Comparison of ENCODE assay signal across 22 mouse cellular contexts in genomic region chr3:116150056-116150632, GRCm38 (mm10). TPM values are rescaled to one million over a fixed set of nuclear protein-coding genes. Genes with fewer than 3 reads are reported as not detected.
DNase-seq lines count a peak whose midpoint lies in the region; ATAC-seq and TF ChIP-seq lines count a peak whose summit lies in the region.
"Had no signal": no experiment of that assay in that cellular context is flagged by ENCODE, and none has a peak within 500 bp of the region (broad histone marks: within the 10 kb centered on the region; RNA-seq: fewer than 3 reads in every experiment).

No protein-coding gene starts in this region.

- TF ChIP-seq CTCF in kidney, postnatal 0 days (IDR thresholded peaks at IDR 0.05; ENCODE audit: low read depth): no peak

- H3K27me3 ChIP-seq in hindbrain, embryonic 13.5 days: no peaks in the 10 kb centered on the region
- no peaks in the 10 kb centered on the region for H3K27me3 ChIP-seq in hindbrain, embryonic 14.5 days (ENCODE audit: control insufficient read depth, insufficient read depth, low read length)
- no peaks in the 10 kb centered on the region for H3K27me3 ChIP-seq in kidney, postnatal 0 days (ENCODE audit: insufficient read depth, low read length)
- no peaks in the 10 kb centered on the region for H3K27me3 ChIP-seq in midbrain, embryonic 11.5 days (ENCODE audit: control insufficient read depth, insufficient read depth, low read length)
- H3K27me3 ChIP-seq in midbrain, embryonic 16.5 days (ENCODE audit: control insufficient read depth, insufficient read depth, low read depth, low read length): no peaks in the 10 kb centered on the region
- H3K27me3 ChIP-seq in stomach, embryonic 16.5 days (ENCODE audit: control insufficient read depth, insufficient read depth, low read length): no peaks in the 10 kb centered on the region
- H3K27me3 ChIP-seq: forebrain, embryonic 15.5 days; liver, embryonic 13.5 days; midbrain, embryonic 13.5 days; neural tube, embryonic 12.5 days had no signal

- H3K4me3 ChIP-seq in hindbrain, embryonic 13.5 days: no peak overlapping the region
- H3K4me3 ChIP-seq in hindbrain, embryonic 14.5 days (replicated peaks; ENCODE audit: low read length): no peak overlapping the region
- H3K4me3 ChIP-seq in kidney, postnatal 0 days (replicated peaks; ENCODE audit: low read depth, low read length): no peak overlapping the region
- H3K4me3 ChIP-seq in midbrain, embryonic 11.5 days (ENCODE audit: low read depth, low read length): no peak overlapping the region
- H3K4me3 ChIP-seq in midbrain, embryonic 16.5 days (ENCODE audit: low read depth, low read length): no peak overlapping the region
- H3K4me3 ChIP-seq in stomach, embryonic 16.5 days (replicated peaks; ENCODE audit: low read length): no peak overlapping the region
- H3K4me3 ChIP-seq: embryonic facial prominence, embryonic 10.5 days; forebrain, embryonic 15.5 days; liver, embryonic 13.5 days; midbrain, embryonic 13.5 days; neural tube, embryonic 12.5 days had no signal

- no peak overlapping the region for H3K27ac ChIP-seq in hindbrain, embryonic 13.5 days
- no peak overlapping the region for H3K27ac ChIP-seq in hindbrain, embryonic 14.5 days
- no peak overlapping the region for H3K27ac ChIP-seq in kidney, postnatal 0 days
- no peak overlapping the region for H3K27ac ChIP-seq in midbrain, embryonic 11.5 days (ENCODE audit: low read depth, low read length)
- H3K27ac ChIP-seq in midbrain, embryonic 16.5 days (ENCODE audit: low read length): no peak overlapping the region
- H3K27ac ChIP-seq in stomach, embryonic 16.5 days (ENCODE audit: low read length): no peak overlapping the region
- H3K27ac ChIP-seq: embryonic facial prominence, embryonic 10.5 days; forebrain, embryonic 15.5 days; liver, embryonic 13.5 days; midbrain, embryonic 13.5 days; neural tube, embryonic 12.5 days had no signal

- H3K4me1 ChIP-seq in hindbrain, embryonic 13.5 days (replicated peaks): peaks cover 6% of the 10 kb centered on the region; the same call in 1 of the 2 replicates
- no peaks in the 10 kb centered on the region for H3K4me1 ChIP-seq in hindbrain, embryonic 14.5 days (replicated peaks; ENCODE audit: control insufficient read depth, insufficient read depth, low read length)
- no peaks in the 10 kb centered on the region; the same call in 1 of the 2 replicates for H3K4me1 ChIP-seq in kidney, postnatal 0 days (replicated peaks; ENCODE audit: insufficient read depth, low read length)
- peaks cover 6% of the 10 kb centered on the region for H3K4me1 ChIP-seq in midbrain, embryonic 11.5 days (ENCODE audit: control insufficient read depth, insufficient read depth, low read length)
- H3K4me1 ChIP-seq in midbrain, embryonic 16.5 days (ENCODE audit: control insufficient read depth, insufficient read depth, low read length): no peaks in the 10 kb centered on the region
- H3K4me1 ChIP-seq in stomach, embryonic 16.5 days (ENCODE audit: control insufficient read depth, insufficient read depth, low read length): no peaks in the 10 kb centered on the region
- H3K4me1 ChIP-seq: liver, embryonic 13.5 days; neural tube, embryonic 12.5 days had no signal

- H3K4me2 ChIP-seq in hindbrain, embryonic 13.5 days: no peak overlapping the region
- H3K4me2 ChIP-seq in hindbrain, embryonic 14.5 days (replicated peaks): no peak overlapping the region
- 0 out of 2 replicates have a peak overlapping the region, but pooled peaks have one; percentile 6 for H3K4me2 ChIP-seq in kidney, postnatal 0 days (ENCODE audit: low read length)
- H3K4me2 ChIP-seq in midbrain, embryonic 11.5 days: no peak overlapping the region
- H3K4me2 ChIP-seq in midbrain, embryonic 16.5 days (ENCODE audit: low read length): no peak overlapping the region
- peak overlapping the region; percentile 8; the same call in 1 of the 2 replicates for H3K4me2 ChIP-seq in stomach, embryonic 16.5 days (ENCODE audit: low read depth, low read length)
- H3K4me2 ChIP-seq: forebrain, embryonic 15.5 days; heart, embryonic 11.5 days; liver, embryonic 13.5 days; midbrain, embryonic 13.5 days; neural tube, embryonic 12.5 days had no signal

- H3K36me3 ChIP-seq in hindbrain, embryonic 13.5 days: no peaks in the 10 kb centered on the region
- no peaks in the 10 kb centered on the region for H3K36me3 ChIP-seq in hindbrain, embryonic 14.5 days (replicated peaks; ENCODE audit: control insufficient read depth, insufficient read depth)
- no peaks in the 10 kb centered on the region for H3K36me3 ChIP-seq in kidney, postnatal 0 days (ENCODE audit: insufficient read depth, low read length)
- no peaks in the 10 kb centered on the region for H3K36me3 ChIP-seq in midbrain, embryonic 11.5 days (ENCODE audit: control insufficient read depth, insufficient read depth, low read length)
- H3K36me3 ChIP-seq in midbrain, embryonic 16.5 days (ENCODE audit: control insufficient read depth, insufficient read depth, low read length): no peaks in the 10 kb centered on the region
- H3K36me3 ChIP-seq in stomach, embryonic 16.5 days (ENCODE audit: control insufficient read depth, insufficient read depth, low read length): no peaks in the 10 kb centered on the region
- H3K36me3 ChIP-seq: embryonic facial prominence, embryonic 10.5 days; forebrain, embryonic 15.5 days; liver, embryonic 13.5 days; midbrain, embryonic 13.5 days; neural tube, embryonic 12.5 days had no signal

- peak; percentile 24; the same call in 1 of the 2 replicates for ATAC-seq in hindbrain, embryonic 13.5 days (ENCODE audit: low FRiP score)
- ATAC-seq in hindbrain, embryonic 14.5 days (ENCODE audit: low FRiP score): no peak
- ATAC-seq in kidney, postnatal 0 days (replicated peaks; ENCODE audit: low FRiP score, low read depth): 0 out of 2 replicates have a peak, but pooled peaks have one; percentile 29
- ATAC-seq in midbrain, embryonic 11.5 days (ENCODE audit: low FRiP score): no peak
- ATAC-seq in midbrain, embryonic 16.5 days: no peak
- 0 out of 2 replicates have a peak, but pooled peaks have one; percentile 47 for ATAC-seq in stomach, embryonic 16.5 days (ENCODE audit: insufficient read depth, low FRiP score)
- ATAC-seq: forebrain, embryonic 15.5 days; midbrain, embryonic 13.5 days had no signal

- no peak for DNase-seq in hindbrain, embryonic 14.5 days (ENCODE audit: low spot score)
- DNase-seq in kidney, postnatal 0 days (ENCODE audit: low spot score): peak; percentile 55
- no peak for DNase-seq in kidney, adult 9 months
- DNase-seq in midbrain, embryonic 11.5 days (ENCODE audit: low spot score, missing footprints): peak; percentile 14
- DNase-seq: adrenal gland, adult 2 months; cerebellum, adult 11 months; cerebellum, adult 9-11 months; heart, postnatal 10 days; kidney, adult 8-10 months; layer of hippocampus, postnatal 36 days; liver, embryonic 13.5 days; lung, adult 2 months; right cerebral cortex, postnatal 14 days; thymus, postnatal 14 days had no signal

- H3K9me3 ChIP-seq in hindbrain, embryonic 13.5 days: no peaks in the 10 kb centered on the region
- H3K9me3 ChIP-seq in hindbrain, embryonic 14.5 days (ENCODE audit: control insufficient read depth, low read length): no peaks in the 10 kb centered on the region
- H3K9me3 ChIP-seq in kidney, postnatal 0 days (replicated peaks; ENCODE audit: low read length): no peaks in the 10 kb centered on the region
- H3K9me3 ChIP-seq in midbrain, embryonic 11.5 days (ENCODE audit: control insufficient read depth, low read length): no peaks in the 10 kb centered on the region
- no peaks in the 10 kb centered on the region for H3K9me3 ChIP-seq in midbrain, embryonic 16.5 days (replicated peaks; ENCODE audit: control insufficient read depth, low read length, poor library complexity, severe bottlenecking)
- no peaks in the 10 kb centered on the region for H3K9me3 ChIP-seq in stomach, embryonic 16.5 days (replicated peaks; ENCODE audit: control insufficient read depth, low read length)
- H3K9me3 ChIP-seq: embryonic facial prominence, embryonic 10.5 days; forebrain, embryonic 15.5 days; liver, embryonic 13.5 days; midbrain, embryonic 13.5 days; neural tube, embryonic 12.5 days had no signal

- H3K9ac ChIP-seq in hindbrain, embryonic 13.5 days: no peak overlapping the region
- no peak overlapping the region for H3K9ac ChIP-seq in hindbrain, embryonic 14.5 days
- no peak overlapping the region for H3K9ac ChIP-seq in kidney, postnatal 0 days (ENCODE audit: low read depth, low read length)
- no peak overlapping the region for H3K9ac ChIP-seq in midbrain, embryonic 11.5 days (ENCODE audit: low read length)
- H3K9ac ChIP-seq in midbrain, embryonic 16.5 days (ENCODE audit: low read depth, low read length): no peak overlapping the region
- H3K9ac ChIP-seq in stomach, embryonic 16.5 days (ENCODE audit: low read length): no peak overlapping the region
- H3K9ac ChIP-seq: forebrain, embryonic 15.5 days; liver, embryonic 13.5 days; midbrain, embryonic 13.5 days; neural tube, embryonic 12.5 days had no signal

- 86% methylated on average over 13 of the region's 13 CpGs for whole genome bisulfite sequencing in hindbrain, embryonic 13.5 days
- WGBS in hindbrain, embryonic 14.5 days: 82% methylated on average over 13 of the region's 13 CpGs
- WGBS in kidney, postnatal 0 days: 59% methylated on average over 13 of the region's 13 CpGs
- 83% methylated on average over 13 of the region's 13 CpGs for WGBS in midbrain, embryonic 11.5 days
- WGBS in midbrain, embryonic 16.5 days: 79% methylated on average over 13 of the region's 13 CpGs
- WGBS in stomach, embryonic 16.5 days: 55% methylated on average over 13 of the region's 13 CpGs

RNA-seq across cellular contexts. Expression of gene Vcam1, which starts 20.7 kb away (rescaled TPM):
- 45.4 and 49.2 TPM in 2 replicates for polyA plus RNA-seq in hindbrain, embryonic 13.5 days (2015; fragmentation: Nextera tagmentation; extraction: Ambion mirVana)
- polyA plus RNA-seq in hindbrain, embryonic 14.5 days (2014; fragmentation: Nextera tagmentation; extraction: Ambion mirVana): 36.9 and 41.5 TPM in 2 replicates
- polyA plus RNA-seq in kidney, postnatal 0 days (2015; fragmentation: Nextera tagmentation; extraction: Ambion mirVana): 22.3 and 24.9 TPM in 2 replicates
- 54.2 and 62.9 TPM in 2 replicates for polyA plus RNA-seq in midbrain, embryonic 11.5 days (2014; fragmentation: Nextera tagmentation; extraction: Ambion mirVana)
- polyA plus RNA-seq in midbrain, embryonic 16.5 days (2015; fragmentation: Nextera tagmentation; extraction: Ambion mirVana): 30.8 and 39.8 TPM in 2 replicates
- 63.3 and 65.7 TPM in 2 replicates for polyA plus RNA-seq in stomach, embryonic 16.5 days (2015; fragmentation: Nextera tagmentation; extraction: Ambion mirVana)

Comparison
In these comparisons a context has a peak if more than half of its experiments do, and no peak if none do; other contexts are left out.
1. ATAC-seq: peak in hindbrain, embryonic 13.5 days (single experiment), kidney, postnatal 0 days (single experiment) and stomach, embryonic 16.5 days (single experiment); none in hindbrain, embryonic 14.5 days (single experiment), midbrain, embryonic 11.5 days (single experiment) and midbrain, embryonic 16.5 days (single experiment).
2. DNase-seq: peak in kidney, postnatal 0 days (single experiment) and midbrain, embryonic 11.5 days (single experiment); none in hindbrain, embryonic 14.5 days (single experiment) and kidney, adult 9 months (single experiment).
3. H3K4me2 ChIP-seq: peak in kidney, postnatal 0 days (single experiment) and stomach, embryonic 16.5 days (single experiment); none in hindbrain, embryonic 13.5 days (single experiment), hindbrain, embryonic 14.5 days (single experiment), midbrain, embryonic 11.5 days (single experiment) and midbrain, embryonic 16.5 days (single experiment).